Mouse (Mus musculus) adrenal gland, adult (tissue): ENCODE data around the gene Lama2.

Experiments
- DNase-seq, 2 experiments: peaks; one replicate each; pipeline ENCODE4 v3.0.0; 2022 to 2023; ENCODE audit warnings: low spot score in 1 of 2; ENCODE audit not compliant: inconsistent age in 2 of 2

Lama2 gene

DNA sequence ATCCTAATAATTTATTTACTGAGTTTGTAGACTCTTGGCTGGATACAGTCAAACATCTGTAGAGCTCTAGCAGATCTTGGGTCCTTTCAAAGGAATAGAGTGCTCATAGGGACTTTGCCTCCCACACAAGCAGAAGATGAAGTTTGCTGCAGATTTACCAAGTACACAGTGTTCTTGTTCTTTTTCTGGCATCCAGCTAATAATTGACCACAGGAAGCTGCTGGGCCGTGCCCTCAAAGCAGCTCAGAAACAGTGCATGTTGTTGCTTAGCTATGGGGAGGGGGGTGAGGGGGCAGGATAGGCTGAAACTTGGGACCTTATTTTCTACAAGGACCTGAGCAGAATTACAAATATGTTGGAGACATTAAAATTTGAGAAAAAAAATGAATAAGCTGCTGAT is 232.0 kb downstream of the Lama2 start:
- DNase-seq: peak in 1 of 2 experiments; percentile 8

DNA sequence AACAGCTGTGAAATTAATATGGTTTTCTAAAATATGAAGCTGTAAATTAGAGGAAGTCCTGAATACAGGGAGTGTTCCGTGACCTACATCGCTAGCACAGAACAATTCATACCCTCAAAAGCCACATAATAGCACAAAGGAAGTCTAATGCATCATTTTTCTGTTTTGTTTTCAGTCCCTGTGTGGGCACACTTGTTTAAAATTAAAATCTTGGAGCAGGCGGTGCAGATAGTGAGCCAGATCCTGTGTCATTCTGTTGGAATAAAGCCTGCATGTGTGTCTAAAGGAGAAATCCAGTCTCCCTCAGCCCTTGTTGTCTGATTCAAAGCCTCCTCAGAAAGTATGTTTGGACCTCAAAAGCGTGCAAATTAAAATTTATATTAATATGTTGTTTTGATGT is 234.9 kb downstream of the Lama2 start:
- DNase-seq: no peak

DNA sequence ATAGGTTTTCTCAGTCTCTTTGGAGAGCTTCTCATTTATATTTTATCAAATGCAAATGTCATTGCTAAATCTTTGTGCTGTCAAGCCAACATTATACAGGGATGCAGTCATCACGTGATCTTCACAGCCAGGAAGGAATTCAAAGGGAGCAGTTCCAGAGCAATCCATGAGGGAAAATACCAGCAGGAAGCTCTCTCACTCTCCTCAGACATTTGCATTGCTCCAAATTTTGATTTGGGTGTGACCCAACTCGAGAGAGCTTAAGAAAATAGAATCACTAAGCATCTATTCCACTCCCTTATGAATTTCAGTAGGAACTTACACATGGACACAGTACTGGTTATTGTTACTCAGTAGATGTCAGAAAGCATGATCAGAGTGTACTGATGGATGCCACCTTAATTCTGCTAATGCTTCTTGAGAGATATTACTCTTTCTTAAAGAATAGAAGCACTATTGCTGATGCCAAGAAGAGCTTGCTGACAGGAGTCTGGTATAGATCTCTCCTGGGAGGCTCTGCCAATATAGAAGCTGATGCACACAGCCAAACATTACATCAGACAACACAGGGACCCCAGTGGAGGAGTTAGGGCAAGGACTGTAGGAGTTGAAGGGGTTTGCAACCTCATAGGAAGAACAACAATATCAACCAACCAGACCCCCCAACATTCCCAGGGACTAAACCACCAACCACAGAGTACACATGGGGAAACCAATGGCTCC is 236.5 kb downstream of the Lama2 start:
- DNase-seq: no peak

DNA sequence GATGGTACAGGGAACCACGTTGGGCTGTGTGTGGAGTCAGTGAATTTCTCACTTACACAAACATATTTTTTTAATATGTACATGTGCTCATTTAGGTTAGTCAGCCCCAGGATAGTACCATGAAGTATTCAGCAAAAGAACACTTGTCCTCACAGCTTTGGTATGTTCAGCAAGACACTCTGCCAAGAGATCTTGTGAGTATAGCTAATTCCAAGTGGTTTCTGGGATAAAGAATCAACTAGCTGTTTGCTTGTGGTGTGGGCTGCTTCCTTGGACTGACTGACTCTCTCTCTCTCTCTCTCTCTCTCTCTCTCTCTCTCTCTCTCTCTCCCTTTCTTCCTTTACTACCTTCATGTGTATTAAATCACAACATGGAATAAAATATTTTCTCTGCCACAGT is 241.3 kb downstream of the Lama2 start:
- DNase-seq: no peak

DNA sequence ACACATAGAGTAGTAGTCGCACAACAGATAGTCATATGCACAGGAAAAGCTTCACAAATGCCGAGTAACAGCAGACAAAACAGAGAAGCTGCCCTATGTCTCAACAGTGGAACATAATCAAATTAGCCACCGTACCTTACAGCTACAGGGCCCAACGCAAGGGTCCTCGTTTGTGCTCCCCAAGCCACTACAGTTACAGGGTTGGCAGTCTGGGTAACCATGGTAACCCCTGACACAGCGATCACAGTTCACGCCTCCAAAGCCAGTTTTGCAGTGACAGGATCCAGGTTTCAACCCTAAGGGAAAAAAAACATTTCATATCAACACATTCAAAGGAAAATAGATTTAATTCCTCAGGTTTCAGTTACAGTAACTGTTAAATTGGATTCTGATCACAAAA is 275.3 kb downstream of the Lama2 start:
- no peak for DNase-seq

DNA sequence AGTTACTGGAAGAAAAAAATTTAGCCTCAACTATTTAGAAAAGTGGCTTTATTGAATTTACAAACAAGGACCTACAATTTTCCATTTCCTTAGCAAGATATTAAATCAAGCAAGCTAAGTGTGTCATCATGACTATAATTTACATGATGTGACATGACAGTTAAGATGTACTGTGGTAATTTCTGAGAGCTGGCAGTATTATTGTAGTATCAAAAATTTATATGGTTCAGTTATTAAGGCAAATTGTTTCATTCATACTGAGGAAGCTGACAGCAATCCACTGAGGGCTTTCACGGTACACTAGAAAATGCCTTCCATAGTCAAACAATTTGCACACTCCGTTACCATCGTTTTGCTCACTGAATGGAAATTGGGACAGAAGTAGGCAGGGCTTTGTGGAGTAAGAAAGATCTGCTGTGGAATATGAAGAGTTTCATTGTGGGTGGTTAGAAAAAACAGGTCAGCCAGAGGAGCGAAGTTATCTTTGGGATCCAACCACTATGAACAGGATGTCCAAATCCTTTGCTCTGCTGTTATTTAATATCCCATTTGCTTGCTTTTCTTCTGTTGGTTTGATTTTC is 297.1 kb downstream of the Lama2 start:
- DNase-seq: no peak

DNA sequence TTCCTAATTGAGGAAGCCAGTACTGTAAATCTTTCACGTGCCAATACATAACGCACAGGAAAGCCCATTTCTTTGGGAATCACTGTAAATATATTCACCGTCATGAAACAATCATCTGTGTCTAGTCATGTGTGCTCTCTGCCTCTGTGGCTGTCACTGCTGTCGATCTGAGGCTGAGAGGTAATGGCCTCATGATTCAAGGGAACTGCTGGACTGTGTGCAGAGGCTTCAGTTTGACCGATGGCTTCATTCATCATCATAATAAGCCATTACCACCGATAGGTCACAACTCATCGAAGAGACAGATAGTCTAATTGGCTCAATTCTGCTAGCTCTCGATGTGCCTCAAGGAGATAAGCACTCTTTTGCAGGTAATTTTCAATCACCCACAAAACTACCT is 312.1 kb downstream of the Lama2 start:
- DNase-seq: no peak

DNA sequence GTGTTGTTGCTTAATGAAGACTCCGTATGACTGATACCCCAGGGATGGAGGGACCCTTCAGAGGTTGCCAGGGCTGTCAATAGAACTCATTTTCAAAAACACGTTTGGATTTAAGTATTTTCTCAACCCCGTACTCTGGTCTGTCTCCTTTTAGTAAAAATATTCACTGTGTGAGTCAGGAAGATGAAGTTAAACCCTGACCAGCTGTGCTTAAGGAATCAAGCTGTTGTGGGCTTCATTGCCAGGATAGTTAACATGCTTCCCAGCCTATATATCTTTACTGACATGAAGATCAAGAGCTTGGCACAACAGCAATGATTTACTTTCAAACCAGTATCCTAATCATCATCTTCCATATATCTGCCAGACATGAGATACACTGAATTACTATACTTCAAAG is 314.3 kb downstream of the Lama2 start:
- no peak for DNase-seq

DNA sequence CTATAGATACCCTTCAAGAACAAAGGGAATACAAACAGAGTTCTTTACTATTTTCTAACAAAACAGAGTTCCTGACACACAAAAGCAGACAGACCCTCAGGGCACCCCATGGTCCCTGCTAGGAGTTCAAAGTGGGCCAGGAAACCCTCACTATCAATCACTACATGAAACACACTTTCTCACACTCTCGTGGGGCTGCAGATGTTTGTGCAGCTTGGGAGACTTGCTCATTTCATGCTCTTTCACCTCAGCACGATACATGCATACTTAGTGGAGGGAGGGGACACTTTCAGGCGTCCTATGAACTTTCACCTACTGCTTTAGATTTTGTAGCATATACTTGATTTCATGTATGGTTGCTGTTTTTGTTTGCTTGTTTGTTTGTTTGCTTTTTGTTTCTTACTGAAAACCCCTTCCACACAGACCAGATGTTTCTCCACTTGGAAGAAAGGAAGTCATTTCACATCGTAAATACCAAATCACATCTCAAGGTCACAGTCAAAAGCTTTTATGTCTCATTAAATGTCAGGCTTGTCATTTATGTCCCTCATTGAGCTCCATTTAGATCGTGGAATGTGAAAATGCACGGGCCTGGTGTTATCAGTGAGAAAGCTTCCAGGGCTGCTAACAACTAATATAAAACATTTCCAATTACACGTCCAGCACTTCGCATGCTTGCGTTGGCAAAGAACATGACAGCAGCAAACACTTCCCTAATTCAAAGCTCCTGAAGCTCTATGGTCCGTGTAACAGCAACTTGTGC is 334.3 kb downstream of the Lama2 start:
- peak in 1 of 2 experiments; percentile 25 for DNase-seq

DNA sequence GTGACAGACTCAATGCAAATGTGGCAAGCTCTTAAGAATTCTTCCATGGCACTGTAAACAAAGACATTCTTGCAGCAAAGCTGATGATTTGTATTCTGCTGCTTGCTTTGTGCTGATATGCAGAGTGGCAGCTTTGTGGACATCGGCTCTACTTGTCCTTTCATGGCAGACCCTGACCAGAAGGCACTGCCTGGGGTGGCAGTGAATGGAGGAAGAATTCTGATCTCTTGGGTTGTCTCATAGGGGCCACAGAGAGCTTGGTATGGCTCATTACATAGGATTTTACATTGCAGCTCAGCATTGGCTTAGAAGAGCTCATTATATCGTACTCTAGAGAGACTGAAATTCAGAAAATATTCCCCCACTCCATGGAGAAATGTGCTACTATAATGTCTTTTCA is 352.1 kb downstream of the Lama2 start:
- DNase-seq: no peak

DNA sequence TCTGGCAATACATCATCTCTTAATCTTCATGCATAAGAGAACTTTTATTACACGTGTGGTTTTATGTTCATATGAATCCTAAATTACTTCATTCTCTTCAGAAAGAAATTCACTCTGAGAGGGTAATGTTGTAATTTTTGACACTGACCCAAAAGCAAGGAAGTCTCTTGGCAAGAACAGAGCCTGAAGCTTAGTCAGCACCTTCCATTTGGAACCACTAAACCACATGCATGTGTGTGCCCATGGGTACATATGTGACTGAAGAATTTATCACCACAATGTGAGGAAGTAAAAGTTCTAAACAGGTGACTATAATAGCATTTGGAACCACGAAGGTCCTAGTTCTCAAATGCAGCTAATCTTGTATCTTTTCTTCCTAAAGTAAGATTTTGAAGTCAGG is 353.7 kb downstream of the Lama2 start:
- no peak for DNase-seq

DNA sequence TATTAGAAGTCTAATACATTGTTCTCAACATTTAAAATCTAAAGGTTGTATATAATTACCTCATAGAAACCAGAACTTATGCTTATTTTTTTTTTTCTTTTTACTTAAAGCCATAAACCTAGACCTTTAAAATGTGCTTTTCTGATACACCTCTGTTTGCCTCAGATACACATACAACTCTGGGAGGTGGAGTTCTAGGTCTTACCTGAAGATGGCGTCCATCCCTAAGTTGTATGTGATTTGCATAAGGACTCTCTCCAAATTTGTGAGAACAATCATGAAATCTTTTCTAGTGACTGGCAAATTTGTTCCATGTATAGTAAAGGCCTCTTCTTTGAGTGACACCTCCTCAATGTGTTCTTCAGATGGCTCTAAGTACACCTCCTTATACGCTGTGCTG is 354.8 kb downstream of the Lama2 start:
- DNase-seq: no peak

DNA sequence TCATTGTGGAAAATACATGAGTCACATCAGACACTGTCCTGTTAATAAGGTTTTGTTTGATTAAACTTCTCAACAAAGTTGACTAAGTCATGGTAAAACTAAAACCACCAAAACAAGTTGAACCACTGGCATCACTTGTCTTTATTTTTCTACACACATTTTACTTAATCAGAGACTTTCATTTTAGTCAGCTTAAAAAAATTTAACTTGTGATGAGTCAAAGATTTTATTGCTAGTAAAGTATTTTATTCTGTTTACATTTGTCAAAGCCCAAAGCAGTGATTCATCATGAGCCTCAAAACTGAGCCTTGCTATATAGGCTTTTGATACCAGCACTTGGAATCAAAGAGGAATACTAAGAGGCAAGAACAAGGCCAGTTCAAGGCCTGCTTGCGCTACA is 369.8 kb downstream of the Lama2 start:
- DNase-seq: no peak

DNA sequence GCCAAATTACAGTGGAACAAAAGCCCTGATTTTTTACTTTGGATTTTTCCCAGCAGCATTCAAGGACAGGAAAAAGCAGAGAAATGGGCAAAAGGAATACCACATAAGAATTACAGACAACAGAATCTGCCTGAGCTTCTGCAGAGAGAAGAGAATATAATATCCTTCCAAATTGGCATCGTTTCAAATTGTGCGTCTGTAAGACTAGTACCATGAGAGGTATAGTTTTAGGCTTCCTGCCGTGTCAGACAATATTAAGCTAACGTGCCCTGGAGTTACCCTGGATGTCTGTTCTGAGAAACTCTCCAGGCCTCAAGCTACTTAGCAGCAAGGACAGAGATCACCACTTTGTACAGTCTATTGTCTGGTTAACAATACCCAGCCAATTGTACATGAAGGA is 384.8 kb downstream of the Lama2 start:
- DNase-seq: no peak

DNA sequence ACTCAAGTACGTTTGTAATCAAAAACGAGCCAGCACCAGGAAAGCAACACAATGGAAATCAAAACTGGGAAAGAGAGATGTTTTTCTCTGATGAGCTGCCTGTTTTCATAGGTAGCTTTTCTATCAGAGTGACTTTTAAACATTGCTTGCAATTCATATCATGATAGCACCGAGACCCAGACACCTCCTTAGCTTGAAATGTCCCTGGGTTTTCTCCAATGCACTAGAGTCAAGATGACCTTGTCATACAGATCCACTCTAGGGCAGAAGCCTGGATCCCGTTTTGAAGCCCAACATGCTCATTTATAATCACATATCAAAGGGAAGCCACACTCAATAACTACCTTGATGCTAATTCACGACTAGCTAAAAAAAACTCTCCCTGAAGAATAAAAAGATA is 386.0 kb downstream of the Lama2 start:
- no peak for DNase-seq

DNA sequence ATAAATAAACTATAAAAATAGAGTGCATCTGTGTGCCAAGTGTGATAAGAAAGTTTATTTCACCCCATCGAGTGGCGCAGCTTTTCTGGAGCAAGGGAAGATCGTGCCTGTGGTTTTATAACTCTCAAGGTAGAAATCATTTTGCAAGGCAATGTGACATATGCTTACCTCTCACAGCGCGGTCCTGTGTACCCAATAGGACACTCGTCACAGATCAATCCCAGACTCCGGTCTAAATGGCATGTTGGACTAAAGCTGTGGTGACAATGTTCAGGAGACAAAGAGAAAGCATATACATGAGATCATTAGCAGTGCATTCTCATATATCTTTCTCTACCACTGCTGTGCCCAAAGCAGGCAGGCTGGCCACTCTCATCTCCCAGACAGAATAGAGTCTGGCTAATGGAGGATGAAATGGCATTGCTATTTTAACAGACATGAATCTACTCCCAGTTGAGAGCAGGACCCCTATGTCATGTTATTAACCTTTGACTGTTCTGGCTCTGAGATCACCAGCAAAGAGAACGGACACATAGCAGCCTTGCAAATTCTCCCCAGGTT is 395.7 kb downstream of the Lama2 start:
- DNase-seq: peak in 1 of 2 experiments; percentile 26

DNA sequence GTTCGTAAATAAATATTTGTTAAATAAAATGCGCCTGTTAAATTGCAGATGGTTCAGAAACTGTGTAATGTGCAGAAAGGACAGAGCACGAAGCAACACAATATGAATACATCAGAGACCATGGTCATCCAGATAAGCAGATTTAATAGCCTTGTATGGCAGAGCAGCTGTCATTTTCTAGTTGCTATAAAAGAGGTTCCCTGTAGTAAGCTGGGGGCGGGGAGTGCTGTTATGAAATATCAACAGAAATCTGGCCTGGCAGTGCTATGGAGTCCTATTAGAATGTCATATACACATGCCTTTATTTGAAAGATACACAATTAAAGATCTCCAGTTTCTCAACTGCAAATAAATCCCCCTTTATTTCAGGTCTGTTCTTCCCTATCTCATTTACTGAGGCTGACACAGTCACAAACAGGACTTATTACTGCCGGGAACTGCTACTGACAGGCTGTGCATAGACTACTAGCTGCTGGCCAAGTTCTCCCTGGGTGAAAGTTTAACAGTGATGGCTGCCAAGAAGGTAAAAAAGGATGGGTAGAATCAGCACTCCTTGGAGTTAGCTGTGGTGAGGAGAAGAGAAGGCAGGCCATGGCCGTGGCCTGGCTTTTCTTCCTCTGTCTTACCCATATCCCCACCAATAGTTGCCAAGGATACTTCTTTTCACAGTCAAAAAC is 396.8 kb downstream of the Lama2 start:
- DNase-seq: peak in 1 of 2 experiments; percentile 51

DNA sequence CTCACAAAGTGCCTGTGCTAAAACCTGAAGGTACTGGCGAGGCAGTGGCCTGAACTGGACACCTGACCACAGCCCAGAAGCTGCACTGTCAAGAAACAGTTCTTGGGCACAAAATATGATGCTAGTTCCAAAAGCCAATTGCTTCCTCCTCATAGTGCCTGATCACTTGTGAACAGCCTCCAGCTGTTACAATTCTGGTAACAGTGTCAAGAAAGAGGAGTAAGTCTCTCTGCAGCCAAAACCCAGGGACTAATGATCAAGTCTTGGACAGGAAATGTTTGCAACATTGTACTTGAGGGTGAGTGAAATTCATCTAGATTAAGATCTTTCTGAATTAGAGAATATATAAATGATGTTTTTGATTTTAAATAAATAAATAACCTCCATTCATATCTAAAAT is 399.9 kb downstream of the Lama2 start:
- DNase-seq: no peak

DNA sequence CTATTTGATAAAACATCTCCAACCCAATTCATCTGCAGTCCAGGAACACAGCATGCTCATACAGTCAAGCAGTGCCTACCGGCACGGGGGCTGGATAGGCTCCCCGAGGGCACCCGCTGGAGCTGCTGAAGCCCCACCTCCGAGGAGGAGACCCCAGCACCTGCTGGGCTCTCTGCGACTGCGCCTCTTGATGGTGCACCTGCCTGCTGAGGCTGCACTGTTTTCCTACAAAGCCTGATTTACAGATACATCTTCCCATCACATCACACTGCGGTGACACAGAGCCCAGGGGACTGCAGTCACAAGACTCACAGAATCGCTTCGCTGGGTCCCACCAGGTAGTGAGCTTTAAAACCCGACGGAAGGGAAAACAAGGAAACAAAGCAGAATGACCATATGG is 412.2 kb downstream of the Lama2 start:
- DNase-seq: no peak

DNA sequence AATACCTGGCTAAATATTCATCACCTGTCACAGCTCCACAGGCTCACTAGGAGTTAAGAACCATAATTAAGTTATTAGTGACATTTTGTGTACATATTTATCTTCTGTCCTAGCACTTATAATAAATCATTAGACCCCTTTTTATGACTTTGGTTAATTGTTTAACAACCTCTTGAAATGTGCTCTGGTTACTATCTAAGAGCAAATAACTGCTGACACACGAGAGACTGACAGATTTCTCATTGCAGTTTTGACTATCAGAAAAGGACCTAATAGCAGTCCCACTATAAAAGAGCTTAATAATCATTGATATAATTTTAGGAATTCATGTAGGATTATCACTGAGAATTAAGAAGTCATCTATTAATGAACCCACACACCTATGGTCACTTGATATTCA is 421.1 kb downstream of the Lama2 start:
- DNase-seq: no peak
